Mouse (Mus musculus) cerebellum, adult 9-11 months (tissue): ENCODE measurements at regions not wholly inside any gene's neighbourhood (a gene's known extent, or its start where the extent isn't known, plus 50 kb on each side); places are given as distances from the start of the nearest gene placed in this dataset.

Experiments used
- DNase-seq: peaks from one replicate; pipeline ENCODE4 v3.0.0; 2022

- no peak for DNase-seq
Observed at GRCm38 (mm10) chr15:56425986-56426385, 1051.4 kb downstream of the Slc22a22 start.

- no peak for DNase-seq
Observed at GRCm38 (mm10) chr15:56420681-56421080, 1056.7 kb downstream of the Slc22a22 start.

- no peak for DNase-seq
Observed at GRCm38 (mm10) chr15:56391982-56392381, 1085.4 kb downstream of the Slc22a22 start.

DNA sequence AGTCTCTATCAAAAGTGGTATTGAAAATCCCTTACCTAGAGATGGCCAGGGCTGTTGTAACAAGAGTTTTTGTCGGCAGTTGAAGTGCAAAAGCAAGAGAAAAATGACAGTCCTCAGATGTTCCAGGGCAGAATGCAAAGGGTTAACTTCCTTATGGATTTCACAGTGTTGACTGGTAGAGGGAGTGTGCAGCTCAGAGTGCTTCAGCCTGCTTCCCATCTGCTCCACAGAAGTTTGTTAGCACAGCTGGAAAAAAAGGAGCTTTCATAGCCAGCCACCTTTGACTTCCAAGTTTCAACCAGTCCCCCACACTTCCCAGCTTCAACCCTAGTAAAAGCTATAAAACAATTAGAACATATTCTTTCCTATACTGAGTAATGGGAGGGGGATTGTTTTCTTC is 1098.9 kb downstream of the Slc22a22 start:
- DNase-seq = no peak

DNA sequence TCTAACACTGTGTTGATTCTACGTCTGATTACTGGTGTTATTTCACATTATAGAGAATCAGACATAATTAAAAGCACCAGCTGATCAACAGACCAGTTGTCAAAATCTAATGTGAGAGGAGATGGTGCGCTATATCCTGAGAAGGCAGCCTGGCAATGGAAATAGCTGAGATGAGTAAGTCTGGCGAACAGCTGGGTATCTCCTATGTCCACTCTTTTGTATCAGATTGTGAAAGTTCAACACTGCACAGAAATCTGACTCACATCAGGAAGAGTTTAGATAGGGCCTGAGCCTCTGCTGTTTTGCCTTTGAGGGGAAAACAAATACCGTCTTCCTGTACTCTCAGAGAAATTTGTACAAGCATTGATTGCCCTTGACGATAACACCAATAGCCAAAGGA is 1126.5 kb downstream of the Slc22a22 start:
- no peak for DNase-seq

DNA sequence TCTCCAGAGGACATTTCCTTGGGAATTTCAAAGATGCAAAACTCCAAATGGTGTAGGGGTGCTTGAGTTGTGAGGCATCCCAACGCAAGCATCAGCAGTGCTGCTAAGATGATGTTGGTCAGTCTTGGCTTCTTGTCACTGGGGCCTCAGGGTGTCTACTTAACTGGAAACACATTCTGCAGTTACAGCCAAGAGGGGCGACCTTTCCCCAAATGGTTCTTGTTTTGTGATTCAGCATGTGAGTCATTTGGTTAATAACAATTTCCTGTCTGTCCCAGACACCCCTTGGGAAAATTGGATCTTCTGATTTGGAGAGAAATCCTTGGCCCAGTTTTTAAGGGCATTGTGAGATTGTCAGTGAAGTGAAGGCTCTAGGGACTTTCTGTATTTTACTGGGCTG is 1131.3 kb downstream of the Slc22a22 start:
- no peak for DNase-seq

DNA sequence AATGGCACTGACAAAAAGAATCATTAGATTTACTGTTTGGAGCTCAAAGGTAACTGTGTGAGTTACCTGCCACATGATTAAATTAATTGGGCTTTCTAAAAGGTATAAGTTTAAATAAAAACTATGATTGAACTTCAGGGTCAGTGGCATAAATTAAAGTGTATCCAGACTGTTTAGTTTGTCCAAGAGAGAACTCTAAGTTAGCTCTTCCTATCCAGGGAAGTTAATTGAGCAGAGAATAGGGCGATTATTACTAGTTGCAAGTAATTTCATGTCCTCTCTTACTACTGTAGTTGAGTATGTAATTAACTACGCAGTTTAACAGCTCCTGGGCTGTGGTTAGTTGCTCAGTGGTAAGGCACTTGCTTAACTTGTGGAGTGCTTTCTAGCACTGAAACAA is 1132.5 kb downstream of the Slc22a22 start:
- no peak for DNase-seq

- DNase-seq = no peak
Observed at GRCm38 (mm10) chr15:56344304-56344932, 1133.0 kb downstream of the Slc22a22 start.

GRCm38 (mm10) chr15:56337879-56338278 is 1139.5 kb downstream of the Slc22a22 start:
- DNase-seq = no peak

DNA sequence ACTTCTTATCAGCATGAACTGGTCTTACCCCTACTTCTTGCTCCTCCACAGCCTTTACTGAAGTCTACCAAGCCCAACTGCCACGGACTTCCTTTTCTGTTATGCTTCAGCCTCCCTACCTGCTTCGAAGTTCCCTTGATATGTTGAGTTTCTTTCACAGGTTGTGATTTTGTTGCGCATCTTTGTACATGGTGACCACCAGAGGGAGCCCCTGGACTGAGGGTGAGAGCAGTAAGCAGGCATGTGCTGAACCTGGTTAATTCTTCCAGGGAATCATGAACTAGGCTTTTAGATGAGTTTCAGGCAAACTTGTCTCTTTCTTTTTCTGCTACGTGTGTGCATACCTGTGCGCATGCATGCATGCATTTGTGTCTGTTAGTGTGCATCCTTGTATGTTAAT is 1141.0 kb downstream of the Slc22a22 start:
- DNase-seq = peak; percentile 3

DNA sequence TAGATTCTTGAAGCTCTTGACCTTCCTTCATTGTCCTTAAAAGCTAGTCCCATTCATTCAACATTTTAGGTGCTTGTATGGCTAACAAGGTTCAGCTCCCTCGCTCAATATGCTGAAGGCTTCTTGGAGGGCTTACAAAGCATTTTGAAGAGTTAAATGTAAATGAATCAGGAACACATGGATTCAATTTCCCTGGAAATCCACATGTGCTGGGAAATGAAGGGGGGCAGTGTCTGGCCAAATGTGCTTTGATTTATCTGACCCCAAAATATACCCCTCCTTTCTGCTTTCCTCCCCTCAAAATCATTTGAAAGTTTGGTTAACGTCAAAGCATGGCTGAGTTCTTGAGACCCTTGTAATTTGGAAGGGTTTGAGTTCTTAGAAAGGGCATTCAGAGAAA is 1142.4 kb downstream of the Slc22a22 start:
- no peak for DNase-seq

GRCm38 (mm10) chr15:56320501-56320900 is 1156.9 kb downstream of the Slc22a22 start:
- no peak for DNase-seq

DNA sequence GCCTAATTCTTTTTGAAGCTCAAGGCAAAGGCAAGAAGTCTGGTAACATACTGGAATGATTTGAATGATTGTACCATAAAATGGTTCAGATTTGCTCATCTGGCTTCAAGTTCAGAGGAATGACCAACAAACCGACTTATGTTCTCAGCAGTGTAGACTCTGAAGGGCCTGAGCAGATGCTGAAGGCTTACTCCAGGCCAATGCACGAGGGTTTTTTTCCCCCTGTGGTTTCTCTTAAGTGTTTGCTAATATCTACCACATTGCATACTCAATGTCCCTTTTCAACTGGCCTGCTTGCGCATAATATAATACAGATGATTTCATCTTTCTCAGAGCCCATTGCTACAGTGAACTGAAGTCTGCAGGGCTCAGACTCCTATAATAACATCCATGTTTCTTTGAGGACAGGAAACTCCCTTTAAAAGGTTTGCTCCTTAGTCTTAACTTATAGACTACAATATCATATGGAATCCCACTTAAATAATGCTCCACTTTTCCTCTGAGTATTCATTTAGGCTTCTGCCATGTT is 1182.5 kb downstream of the Slc22a22 start:
- no peak for DNase-seq

DNA sequence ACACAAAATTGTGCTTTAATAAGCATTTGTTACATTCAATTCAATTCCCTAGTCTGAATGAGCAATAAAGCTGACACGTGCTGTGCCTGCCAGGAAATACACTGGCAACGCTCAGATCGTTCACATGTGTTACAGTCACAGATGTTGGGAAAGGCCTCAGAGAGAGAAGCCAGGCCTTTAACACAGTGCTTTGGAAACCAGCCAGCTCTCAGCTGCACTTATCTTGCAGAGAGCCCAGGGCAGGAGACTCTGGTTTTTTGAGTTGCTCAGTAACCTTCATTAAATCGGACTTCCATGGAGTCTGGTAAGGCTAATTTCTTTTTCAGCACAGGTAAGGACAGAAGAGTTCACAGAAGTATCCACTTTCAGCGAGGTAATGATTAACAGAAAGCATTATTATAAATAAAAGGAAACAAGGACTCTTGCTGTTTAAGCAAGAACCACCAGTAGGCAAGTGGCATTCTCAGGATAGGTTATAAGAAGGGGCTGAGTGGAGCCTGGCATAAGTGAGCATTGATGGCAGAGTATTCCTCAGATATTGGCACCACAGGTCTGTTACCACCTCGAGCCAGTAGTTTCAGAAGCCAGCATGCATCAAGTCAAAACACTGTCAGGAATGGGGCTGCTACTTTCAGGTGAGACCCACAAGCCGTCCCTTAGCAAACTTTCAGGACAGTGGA is 1198.7 kb downstream of the Slc22a22 start:
- DNase-seq = no peak

DNA sequence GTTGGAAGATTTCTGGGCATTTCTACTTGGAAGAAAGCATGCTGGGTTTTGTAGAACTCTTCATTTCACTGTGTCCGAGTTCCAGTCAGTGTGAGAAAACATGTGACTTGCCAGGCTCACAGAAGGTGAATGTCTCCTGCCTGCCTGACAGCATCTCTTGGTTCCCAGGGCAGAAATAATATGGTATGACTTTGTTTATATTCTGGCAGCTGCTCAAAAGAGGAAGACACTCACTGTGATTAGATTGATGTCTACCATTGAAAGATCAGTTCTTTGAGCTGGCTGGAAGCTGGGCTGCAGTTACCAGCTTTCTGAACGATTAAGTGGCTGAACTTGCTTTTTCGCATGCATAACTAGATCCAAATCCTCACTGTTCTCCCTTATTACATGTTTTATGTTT is 1199.4 kb downstream of the Slc22a22 start:
- DNase-seq = no peak

- no peak for DNase-seq
Observed at GRCm38 (mm10) chr15:56248731-56249130, 1228.7 kb downstream of the Slc22a22 start.

DNA sequence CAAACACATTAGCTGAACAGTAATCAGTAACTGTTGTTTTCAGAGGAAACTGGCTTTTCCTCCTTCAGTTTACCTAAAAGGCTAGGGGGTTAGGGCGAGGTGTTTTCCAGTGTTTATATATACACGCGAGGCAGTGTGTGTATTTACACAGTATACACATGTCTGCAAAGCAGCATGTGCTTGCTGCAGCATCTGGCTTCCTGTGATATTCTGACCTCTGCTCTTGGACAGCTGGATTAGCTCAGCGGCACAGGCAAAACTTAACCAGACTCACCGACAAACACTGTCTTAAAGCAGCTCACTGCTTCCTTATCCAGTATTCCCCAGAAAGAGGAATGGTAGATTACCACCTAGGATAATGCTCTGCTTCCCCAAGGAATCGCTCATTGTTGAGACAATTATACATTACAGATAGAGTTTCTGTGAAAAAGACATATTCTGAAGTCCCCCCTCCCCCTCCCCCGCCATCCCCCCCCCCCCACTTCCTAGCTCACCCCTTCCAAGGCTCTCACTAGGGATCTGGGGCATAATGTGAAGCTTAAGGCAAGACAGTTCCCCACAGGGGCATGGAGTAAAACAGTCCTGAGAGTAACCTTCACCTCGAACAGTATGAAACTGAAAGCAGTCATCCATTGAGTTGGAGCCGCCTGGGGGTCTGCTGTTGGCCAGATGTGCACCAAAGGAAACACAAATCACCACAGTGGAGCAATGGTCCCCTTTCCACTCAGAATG is 1233.3 kb downstream of the Slc22a22 start:
- DNase-seq = no peak

GRCm38 (mm10) chr15:56202552-56202951 is 1274.9 kb downstream of the Slc22a22 start:
- no peak for DNase-seq

GRCm38 (mm10) chr15:56199336-56199735 is 1278.1 kb downstream of the Slc22a22 start:
- no peak for DNase-seq

DNA sequence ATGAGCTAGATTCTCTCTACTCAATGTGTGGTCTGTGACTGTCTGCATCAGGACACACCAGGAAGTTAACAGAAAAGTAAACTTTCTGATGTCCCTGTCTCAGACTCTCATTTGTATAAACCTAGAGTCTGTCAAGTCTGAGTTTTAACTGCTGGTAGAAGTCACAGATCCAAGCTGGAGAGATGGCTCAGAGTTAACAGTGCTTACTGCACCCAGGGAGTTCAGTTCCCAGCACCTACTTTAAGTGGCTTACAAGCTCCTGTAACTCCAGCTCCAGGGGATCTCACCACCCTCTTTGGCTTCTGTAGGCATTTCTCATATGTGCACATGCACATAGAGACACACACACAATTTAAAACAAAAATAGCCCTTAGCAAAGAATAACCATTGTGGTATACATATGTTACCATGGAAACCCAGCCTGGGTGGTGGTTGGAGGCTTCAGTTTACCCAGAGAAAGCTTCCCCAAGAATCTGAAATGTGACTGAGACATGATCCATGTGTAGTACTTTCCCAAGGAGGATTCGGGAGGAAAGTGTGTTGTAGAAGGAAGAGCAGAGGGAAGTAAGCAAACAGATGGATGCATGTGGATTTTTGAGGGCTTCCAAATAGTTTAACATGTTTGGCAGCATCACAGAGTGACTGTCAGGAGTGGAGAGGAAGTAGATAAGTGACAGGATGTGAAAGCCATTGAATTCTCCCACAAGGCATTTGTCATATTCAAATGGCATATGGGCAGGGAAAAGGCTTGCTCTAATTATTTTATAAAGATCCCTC is 1279.8 kb downstream of the Slc22a22 start:
- DNase-seq = no peak

DNA sequence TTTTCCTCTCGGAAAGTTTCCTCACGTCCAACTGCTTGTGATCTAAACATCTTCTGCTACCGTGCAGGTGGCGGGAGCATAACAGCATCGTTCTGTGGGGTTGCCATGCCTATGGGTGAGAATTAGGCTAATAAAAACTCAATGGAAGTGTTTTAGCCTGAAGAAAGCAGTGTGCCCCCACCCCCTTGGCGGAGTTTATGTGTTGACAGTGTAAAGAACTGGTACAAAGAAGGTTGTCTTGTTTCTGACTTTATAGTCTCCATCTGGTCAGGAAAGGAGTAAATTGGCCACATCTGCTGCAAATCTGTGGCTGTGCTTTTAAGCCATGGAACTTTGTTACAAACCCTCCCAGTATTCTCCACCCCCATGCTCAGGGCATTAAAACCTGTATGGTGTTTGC is 1311.2 kb downstream of the Slc22a22 start:
- no peak for DNase-seq

DNA sequence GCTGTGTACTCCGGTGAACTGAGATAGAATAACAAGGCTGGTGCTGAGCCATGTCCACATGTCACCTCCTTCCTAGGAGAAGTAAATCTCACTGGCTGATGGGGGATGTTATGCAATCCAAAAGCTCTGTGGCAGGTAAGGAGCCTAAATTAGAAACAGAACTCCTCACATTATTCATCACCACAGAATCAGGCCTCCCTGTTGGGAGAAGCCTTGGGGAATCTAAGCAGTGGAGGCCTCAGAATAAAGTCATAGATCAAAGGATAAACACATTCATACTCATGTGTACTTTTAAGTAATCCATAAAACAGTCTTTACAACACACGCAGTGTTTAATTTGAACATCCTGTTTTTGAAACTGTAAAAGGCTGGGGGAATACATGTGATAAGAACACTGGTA is 1318.7 kb downstream of the Slc22a22 start:
- no peak for DNase-seq

- DNase-seq = no peak
Observed at GRCm38 (mm10) chr15:56139451-56139850, 1338.0 kb downstream of the Slc22a22 start.
